Mouse (Mus musculus): Measurements from ENCODE around the gene Ugt1a8.

Gene Ugt1a8

GRCm38 (mm10) chr1:88186325-88186935, 98.8 kb downstream of the Ugt1a8 start:
- DNase-seq (ENCODE audit: low read depth) = no peak

- DNase-seq (ENCODE audit: low read depth) = no peak
Measured at GRCm38 (mm10) chr1:88192136-88192535, 104.5 kb downstream of the Ugt1a8 start.

GRCm38 (mm10) chr1:88195687-88196086, 108.1 kb downstream of the Ugt1a8 start:
- no peak for DNase-seq (ENCODE audit: low read depth)

- no peak for DNase-seq (ENCODE audit: low read depth)
Measured at GRCm38 (mm10) chr1:88197443-88197842, 109.8 kb downstream of the Ugt1a8 start.

- DNase-seq (ENCODE audit: low read depth) = no peak
Measured at GRCm38 (mm10) chr1:88199996-88200395, 112.4 kb downstream of the Ugt1a8 start.

- DNase-seq (ENCODE audit: low read depth) = no peak
Measured at GRCm38 (mm10) chr1:88200456-88200855, 112.8 kb downstream of the Ugt1a8 start, which contains the start of gene Ugt1a2. Gene Ugt1a2 (plus strand): TSS chr1:88200601.

- no peak for DNase-seq (ENCODE audit: low read depth)
Measured at GRCm38 (mm10) chr1:88205294-88205922, 117.8 kb downstream of the Ugt1a8 start, which contains the start of gene Dnajb3. Gene Dnajb3 (minus strand): TSS chr1:88205782.

- no peak for DNase-seq (ENCODE audit: low read depth)
Measured at GRCm38 (mm10) chr1:88206843-88207479, 119.3 kb downstream of the Ugt1a8 start.

- DNase-seq (ENCODE audit: low read depth) = no peak
Measured at GRCm38 (mm10) chr1:88211812-88212211, 124.2 kb downstream of the Ugt1a8 start, which contains the start of gene Ugt1a1. Gene Ugt1a1 (plus strand): TSS chr1:88211959.

GRCm38 (mm10) chr1:88212341-88213045, 124.9 kb downstream of the Ugt1a8 start:
- DNase-seq (ENCODE audit: low read depth) = no peak

- no peak for DNase-seq (ENCODE audit: low read depth)
Measured at GRCm38 (mm10) chr1:88213061-88213460, 125.4 kb downstream of the Ugt1a8 start.

- DNase-seq (ENCODE audit: low read depth) = no peak
Measured at GRCm38 (mm10) chr1:88213766-88214461, 126.3 kb downstream of the Ugt1a8 start.

GRCm38 (mm10) chr1:88214462-88214952, 126.9 kb downstream of the Ugt1a8 start:
- DNase-seq (ENCODE audit: low read depth) = no peak

GRCm38 (mm10) chr1:88215466-88216380, 128.1 kb downstream of the Ugt1a8 start:
- DNase-seq (ENCODE audit: low read depth) = no peak

GRCm38 (mm10) chr1:88216551-88216950, 128.9 kb downstream of the Ugt1a8 start:
- DNase-seq (ENCODE audit: low read depth) = no peak

- DNase-seq (ENCODE audit: low read depth) = no peak
Measured at GRCm38 (mm10) chr1:88217144-88217543, 129.5 kb downstream of the Ugt1a8 start.

- DNase-seq (ENCODE audit: low read depth) = no peak
Measured at GRCm38 (mm10) chr1:88217576-88217975, 130.0 kb downstream of the Ugt1a8 start.

- DNase-seq (ENCODE audit: low read depth) = no peak
Measured at GRCm38 (mm10) chr1:88218051-88218450, 130.4 kb downstream of the Ugt1a8 start.

GRCm38 (mm10) chr1:88218591-88218990, 131.0 kb downstream of the Ugt1a8 start:
- DNase-seq (ENCODE audit: low read depth) = no peak

- no peak for DNase-seq (ENCODE audit: low read depth)
Measured at GRCm38 (mm10) chr1:88219054-88219453, 131.4 kb downstream of the Ugt1a8 start.

GRCm38 (mm10) chr1:88220336-88220735, 132.7 kb downstream of the Ugt1a8 start:
- no peak for DNase-seq (ENCODE audit: low read depth)
